Mouse (Mus musculus): ENCODE data around the gene Ankrd65. TPM values are rescaled to one million over a fixed set of nuclear protein-coding genes. Genes with fewer than 3 reads are reported as not detected.

The Ankrd65 gene
- total and polyA plus RNA-seq, 3 experiments, result not detected

- no peak overlapping the region for H3K9ac ChIP-seq (ENCODE audit: insufficient read depth, low read depth)
- peaks cover 10 to 30% of the 10 kb centered on the region in 2 experiments for H3K4me1 ChIP-seq (ENCODE audit: control insufficient read depth in 1 of 2, insufficient read depth in 2 of 2)
- H3K4me2 ChIP-seq (ENCODE audit: insufficient read depth, low read depth, poor library complexity, severe bottlenecking), result no peak overlapping the region
- no peak for DNase-seq (ENCODE audit: extremely low read depth)
- no peaks in the 10 kb centered on the region for H3K27me3 ChIP-seq (replicated peaks)
- no peak for TF ChIP-seq MXI1 (IDR thresholded peaks at IDR 0.05; ENCODE audit: low read depth, low read length)
- no peak for TF ChIP-seq POLR2AphosphoS2 (IDR thresholded peaks at IDR 0.05; ENCODE audit: low read depth, low read length)
- TF ChIP-seq IRF4 (IDR thresholded peaks at IDR 0.05; ENCODE audit: low read depth, low read length), result no peak
- TF ChIP-seq ETS1 (conservative IDR thresholded peaks at IDR 0.05; ENCODE audit: low read depth, low read length), result no peak
- no peak for TF ChIP-seq TCF12 (IDR thresholded peaks at IDR 0.05; ENCODE audit: low read depth, low read length)
- TF ChIP-seq BHLHE40 (IDR thresholded peaks at IDR 0.05; ENCODE audit: low read depth, low read length), result no peak
- TF ChIP-seq KAT2A (IDR thresholded peaks at IDR 0.05; ENCODE audit: insufficient replicate concordance, low read length), result no peak
- TF ChIP-seq EP300 (IDR thresholded peaks at IDR 0.05; ENCODE audit: low read length), result no peak
- peaks cover 48 to 62% of the 10 kb centered on the region in 2 experiments for H3K36me3 ChIP-seq (replicated peaks in 1 of 2; ENCODE audit: control insufficient read depth in 1 of 2, insufficient read depth in 1 of 2, low read length in 1 of 2)
- no peaks in the 10 kb centered on the region for H3K9me3 ChIP-seq (replicated peaks; ENCODE audit: low read length)
- in situ Hi-C loops (cut with MboI; ENCODE audit: low pct_ligation_motif_present, low pct_unique_long_range_greater_than_20kb, low sequenced_read_pairs), result no loop called here
- H3K27ac ChIP-seq (ENCODE audit: insufficient read depth, low read depth), result no peak overlapping the region
- no peak overlapping the region for H3K4me3 ChIP-seq (replicated peaks in 1 of 3; ENCODE audit: low read depth in 2 of 3, low read length in 2 of 3, poor library complexity in 1 of 3)
- peaks cover 32% of the 10 kb centered on the region for H3K79me2 ChIP-seq (replicated peaks; ENCODE audit: control insufficient read depth, extremely low read depth, insufficient read depth, poor library complexity, severe bottlenecking)
- dilution Hi-C loops (cut with MboI; ENCODE audit: extremely low pct_ligation_motif_present, extremely low pct_unique_long_range_greater_than_20kb, low sequenced_read_pairs), result no loop called here
Observed at GRCm38 (mm10) chr4:155807841-155808240, 17.6 kb downstream of the Ankrd65 start.

GRCm38 (mm10) chr4:155811929-155812664 lies 21.9 kb downstream of the Ankrd65 start, which contains the start of gene Ccnl2:
TSS of gene Ccnl2 (plus strand) at chr4:155812489.
- H3K79me2 ChIP-seq (replicated peaks; ENCODE audit: control insufficient read depth, extremely low read depth, insufficient read depth, poor library complexity, severe bottlenecking), result peaks cover 39% of the 10 kb centered on the region
- peak within 1 kb of the TSS; percentile 98 for H3K4me2 ChIP-seq (ENCODE audit: insufficient read depth, low read depth, poor library complexity, severe bottlenecking)
- no peaks in the 10 kb centered on the region for H3K9me3 ChIP-seq (replicated peaks; ENCODE audit: low read length)
- DNase-seq (ENCODE audit: extremely low read depth), result peak; percentile 97
- no peaks in the 10 kb centered on the region for H3K27me3 ChIP-seq (replicated peaks)
- peak within 1 kb of the TSS; percentile 99 for H3K9ac ChIP-seq (ENCODE audit: insufficient read depth, low read depth)
- in situ Hi-C loops (cut with MboI; ENCODE audit: low pct_ligation_motif_present, low pct_unique_long_range_greater_than_20kb, low sequenced_read_pairs), result no loop called here
- H3K36me3 ChIP-seq (replicated peaks in 1 of 2; ENCODE audit: control insufficient read depth in 1 of 2, insufficient read depth in 1 of 2, low read length in 1 of 2), result peaks cover 70 to 75% of the 10 kb centered on the region in 2 experiments
- peaks cover 6 to 28% of the 10 kb centered on the region in 2 experiments for H3K4me1 ChIP-seq (ENCODE audit: control insufficient read depth in 1 of 2, insufficient read depth in 2 of 2)
- peak within 1 kb of the TSS; percentile 82 to 100 (median 98) for H3K4me3 ChIP-seq (replicated peaks in 1 of 3; ENCODE audit: low read depth in 2 of 3, low read length in 2 of 3, poor library complexity in 1 of 3)
- dilution Hi-C loops (cut with MboI; ENCODE audit: extremely low pct_ligation_motif_present, extremely low pct_unique_long_range_greater_than_20kb, low sequenced_read_pairs), result no loop called here
- H3K27ac ChIP-seq (ENCODE audit: insufficient read depth, low read depth), result peak within 1 kb of the TSS; percentile 70
- TF ChIP-seq ZMIZ1 (IDR thresholded peaks at IDR 0.05; ENCODE audit: low read depth, low read length), result peak; percentile 84; the same call in 1 of the 2 replicates
- TF ChIP-seq ZC3H11A (IDR thresholded peaks at IDR 0.05; ENCODE audit: low read depth, low read length), result no peak
- TF ChIP-seq RAD21 (IDR thresholded peaks at IDR 0.05; ENCODE audit: low read depth, low read length), result no peak
- TF ChIP-seq TCF12 (IDR thresholded peaks at IDR 0.05; ENCODE audit: low read depth, low read length), result peak; percentile 83; the same call in 1 of the 2 replicates
- TF ChIP-seq CHD1 (IDR thresholded peaks at IDR 0.05; ENCODE audit: low read depth, low read length), result no peak
- TF ChIP-seq NELFE (IDR thresholded peaks at IDR 0.05; ENCODE audit: low read depth, low read length), result peak; percentile 66
- peak; percentile 69; the same call in 1 of the 2 replicates for TF ChIP-seq TBP (conservative IDR thresholded peaks at IDR 0.05; ENCODE audit: low read depth, low read length)
- peak; percentile 69 for TF ChIP-seq NRF1 (IDR thresholded peaks at IDR 0.05; ENCODE audit: low read depth, low read length)
- peak; percentile 98 for TF ChIP-seq MYC (IDR thresholded peaks at IDR 0.05; ENCODE audit: low read depth, low read length)
- peak; percentile 79 for TF ChIP-seq BHLHE40 (IDR thresholded peaks at IDR 0.05; ENCODE audit: low read depth, low read length)
- no peak for TF ChIP-seq RCOR1 (conservative IDR thresholded peaks at IDR 0.05; ENCODE audit: low read depth, low read length)
- TF ChIP-seq E2F4 (IDR thresholded peaks at IDR 0.05; ENCODE audit: insufficient replicate concordance, low read depth, low read length), result no peak
- peak; percentile 95 for TF ChIP-seq ELF1 (IDR thresholded peaks at IDR 0.05; ENCODE audit: low read depth, low read length)
- TF ChIP-seq POLR2A (IDR thresholded peaks at IDR 0.05; ENCODE audit: low read depth, low read length), result peak; percentile 85
- no peak for TF ChIP-seq USF1 (IDR thresholded peaks at IDR 0.05; ENCODE audit: low read depth, low read length)
- TF ChIP-seq MXI1 (IDR thresholded peaks at IDR 0.05; ENCODE audit: low read depth, low read length), result peak; percentile 95
- TF ChIP-seq MAFK (IDR thresholded peaks at IDR 0.05; ENCODE audit: insufficient replicate concordance, low read length), result no peak
- peak; percentile 62 for TF ChIP-seq SIN3A (IDR thresholded peaks at IDR 0.05; ENCODE audit: low read length)
- peak; percentile 91 for TF ChIP-seq MAZ (IDR thresholded peaks at IDR 0.05; ENCODE audit: low read depth, low read length)
- no peak for TF ChIP-seq PAX5 (IDR thresholded peaks at IDR 0.05; ENCODE audit: low read length)
- no peak for TF ChIP-seq JUND (conservative IDR thresholded peaks at IDR 0.05; ENCODE audit: low read depth, low read length)
- TF ChIP-seq USF2 (conservative IDR thresholded peaks at IDR 0.05; ENCODE audit: low read depth, low read length), result no peak
- TF ChIP-seq CTCF (conservative IDR thresholded peaks at IDR 0.05 in 1 of 2, IDR thresholded peaks at IDR 0.05 in 1 of 2; ENCODE audit: low read depth in 2 of 2, low read length in 2 of 2), result no peak
- TF ChIP-seq MEF2A (IDR thresholded peaks at IDR 0.05; ENCODE audit: borderline replicate concordance, low read depth, low read length), result no peak; the same call in 1 of the 2 replicates
- peak; percentile 84 for TF ChIP-seq HCFC1 (IDR thresholded peaks at IDR 0.05; ENCODE audit: low read depth, low read length)
- TF ChIP-seq POLR2AphosphoS2 (IDR thresholded peaks at IDR 0.05; ENCODE audit: low read depth, low read length), result peak; percentile 88; the same call in 1 of the 2 replicates
- no peak for TF ChIP-seq EP300 (IDR thresholded peaks at IDR 0.05; ENCODE audit: low read length)
- TF ChIP-seq ZKSCAN1 (IDR thresholded peaks at IDR 0.05; ENCODE audit: borderline replicate concordance, low read depth, low read length), result no peak
